Mouse (Mus musculus) kidney, adult 9 months (tissue): Measurements from ENCODE around the gene Acap2.

Experiments used
- DNase-seq: peaks from one replicate; pipeline ENCODE4 v3.0.0; 2022

Acap2 gene

DNA sequence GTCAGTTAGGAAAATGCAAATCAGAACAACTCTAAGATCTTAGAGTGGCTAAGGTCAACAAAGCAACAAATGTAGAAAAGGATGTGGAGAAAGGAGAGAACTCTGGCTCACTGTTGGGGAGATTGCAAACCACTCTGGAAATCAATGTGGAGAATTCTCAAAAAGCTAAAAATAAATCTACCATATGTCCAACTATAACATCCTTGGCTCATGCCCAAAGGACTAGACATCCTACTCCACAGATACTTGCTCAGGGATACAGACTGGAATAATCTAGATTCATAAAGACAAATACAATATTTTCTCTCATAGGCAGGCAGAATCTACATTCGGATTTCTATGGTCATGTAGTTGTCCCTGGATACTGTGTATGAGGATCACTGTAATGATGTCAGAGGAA, 3.2 kb upstream of the Acap2 start:
- no peak for DNase-seq

DNA sequence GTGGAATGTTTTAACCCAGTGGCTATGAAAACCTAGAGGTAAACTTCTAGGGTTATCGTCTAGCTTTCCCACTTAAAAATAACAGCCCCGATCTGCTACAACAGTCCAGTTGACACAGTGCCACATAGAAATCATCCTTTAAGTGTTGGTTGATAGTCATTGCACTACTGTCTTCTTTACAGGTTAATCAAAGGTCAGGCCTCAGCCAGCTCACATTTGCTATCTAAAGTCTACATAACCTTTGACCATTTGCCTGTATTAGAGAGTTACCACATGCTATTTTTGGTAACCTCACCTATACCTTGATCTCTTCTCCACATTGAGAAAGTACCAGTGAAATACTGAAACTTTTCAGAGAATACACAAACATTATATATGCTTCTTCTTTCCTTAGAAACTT, 659 bp upstream of the Acap2 start:
- DNase-seq: peak; percentile 12

- DNase-seq: peak; percentile 61
Measured at GRCm38 (mm10) chr16:31199926-31200789, 887 bp downstream of the Acap2 start.

GRCm38 (mm10) chr16:31199591-31199925, 1.5 kb downstream of the Acap2 start:
- DNase-seq: peak; percentile 45

DNA sequence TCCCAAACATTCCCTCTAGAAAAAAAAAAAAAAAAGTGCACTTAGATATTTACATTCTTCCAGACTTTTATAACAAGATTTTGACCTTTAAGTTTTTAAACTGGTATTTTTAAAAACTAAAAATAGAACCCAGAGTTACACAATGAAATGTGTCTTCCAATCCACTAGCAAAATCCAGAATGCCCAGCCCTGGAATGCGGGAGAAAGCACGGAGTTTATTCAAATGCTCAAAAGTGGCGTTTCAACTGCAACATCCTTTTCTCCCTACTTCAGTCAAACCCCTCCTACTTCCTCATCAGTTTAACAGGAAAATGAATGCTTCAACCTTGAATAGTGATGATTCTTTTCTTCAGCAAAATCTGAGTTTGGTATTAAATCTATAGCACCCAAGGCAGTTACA, 4.1 kb downstream of the Acap2 start:
- DNase-seq: no peak

DNA sequence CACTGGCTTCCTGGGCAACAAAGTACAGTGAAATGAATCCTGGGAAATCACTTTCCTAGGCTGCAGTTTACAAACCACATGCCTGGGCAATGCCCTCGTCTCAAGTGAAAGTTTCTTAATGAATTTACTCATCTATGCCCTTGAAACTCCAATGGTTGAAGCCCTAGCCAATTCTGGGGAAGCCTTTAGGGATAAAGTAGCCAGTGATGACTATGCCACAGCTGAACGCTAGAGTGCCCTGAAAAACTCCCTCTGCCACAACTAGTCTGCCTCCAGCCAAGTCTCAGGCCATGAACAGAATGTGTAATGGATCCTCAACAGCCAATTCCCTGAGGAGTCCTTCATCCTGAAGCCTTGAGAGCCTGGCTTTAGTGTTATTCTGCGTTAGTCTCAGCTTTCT, 8.5 kb downstream of the Acap2 start:
- no peak for DNase-seq

- DNase-seq: no peak
Measured at GRCm38 (mm10) chr16:31191818-31192217, 9.2 kb downstream of the Acap2 start.

- DNase-seq: no peak
Measured at GRCm38 (mm10) chr16:31190426-31190825, 10.6 kb downstream of the Acap2 start.

GRCm38 (mm10) chr16:31189291-31189690, 11.8 kb downstream of the Acap2 start:
- no peak for DNase-seq

GRCm38 (mm10) chr16:31188799-31189198, 12.2 kb downstream of the Acap2 start:
- no peak for DNase-seq

GRCm38 (mm10) chr16:31188270-31188669, 12.8 kb downstream of the Acap2 start:
- no peak for DNase-seq

DNA sequence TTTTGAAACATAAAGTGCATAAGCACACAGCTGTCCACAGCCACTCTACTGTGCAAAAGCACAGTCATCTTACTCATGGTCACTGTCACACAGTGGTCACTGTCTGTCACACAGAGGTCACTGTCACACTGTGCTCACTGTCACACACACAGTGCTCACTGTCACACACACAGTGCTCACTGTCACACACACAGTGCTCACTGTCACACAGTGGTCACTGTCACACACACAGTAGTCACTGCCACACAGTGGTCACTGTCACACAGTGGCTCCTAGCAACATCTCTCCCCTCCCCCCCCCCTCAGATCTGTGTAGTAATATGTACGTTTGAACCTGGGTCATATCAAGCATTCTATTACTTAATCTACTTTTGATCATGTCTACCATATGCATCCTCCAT, 13.9 kb downstream of the Acap2 start:
- no peak for DNase-seq

DNA sequence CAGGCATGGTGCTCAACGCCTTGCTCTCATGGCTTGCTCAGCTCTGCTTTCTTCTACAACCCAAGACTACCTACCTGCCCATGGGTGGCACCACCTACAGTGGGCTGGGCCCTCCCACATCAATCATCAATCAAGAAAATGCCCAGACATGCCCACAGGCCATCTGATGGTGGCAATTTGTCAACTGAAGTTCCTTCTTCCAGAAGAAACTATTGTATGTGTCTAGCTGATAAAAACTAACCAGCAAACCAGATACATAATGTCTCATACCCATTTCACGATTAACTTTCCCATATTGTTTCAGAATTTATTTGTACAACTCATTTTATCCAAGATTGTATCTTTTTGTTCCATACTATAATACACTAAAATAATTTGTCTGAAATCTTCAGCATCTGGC, 15.3 kb downstream of the Acap2 start:
- DNase-seq: no peak

- DNase-seq: no peak
Measured at GRCm38 (mm10) chr16:31184727-31185126, 16.3 kb downstream of the Acap2 start.

- DNase-seq: no peak
Measured at GRCm38 (mm10) chr16:31182576-31182975, 18.5 kb downstream of the Acap2 start.

DNA sequence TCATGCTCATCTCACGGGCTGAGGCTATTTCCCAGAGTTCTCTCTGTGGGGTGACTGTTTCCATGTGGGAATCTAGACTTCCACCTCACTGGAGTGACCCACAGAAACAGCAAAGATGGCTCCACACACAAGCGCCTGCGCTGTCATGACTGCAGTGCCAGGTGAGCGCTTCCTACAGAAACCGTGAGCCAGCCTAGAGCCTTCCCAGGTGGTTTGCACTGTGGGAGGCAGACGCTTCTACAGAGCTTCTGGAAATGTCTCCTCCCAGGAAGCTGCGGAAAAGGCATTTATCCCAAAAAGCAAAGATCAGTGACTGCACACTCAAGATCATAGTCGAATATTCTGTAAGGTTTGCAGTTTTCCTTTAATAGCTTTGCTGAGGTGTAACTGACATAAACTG, 20.2 kb downstream of the Acap2 start:
- no peak for DNase-seq

- no peak for DNase-seq
Measured at GRCm38 (mm10) chr16:31179384-31179783, 21.7 kb downstream of the Acap2 start.

GRCm38 (mm10) chr16:31174880-31175638, 26.0 kb downstream of the Acap2 start:
- no peak for DNase-seq

DNA sequence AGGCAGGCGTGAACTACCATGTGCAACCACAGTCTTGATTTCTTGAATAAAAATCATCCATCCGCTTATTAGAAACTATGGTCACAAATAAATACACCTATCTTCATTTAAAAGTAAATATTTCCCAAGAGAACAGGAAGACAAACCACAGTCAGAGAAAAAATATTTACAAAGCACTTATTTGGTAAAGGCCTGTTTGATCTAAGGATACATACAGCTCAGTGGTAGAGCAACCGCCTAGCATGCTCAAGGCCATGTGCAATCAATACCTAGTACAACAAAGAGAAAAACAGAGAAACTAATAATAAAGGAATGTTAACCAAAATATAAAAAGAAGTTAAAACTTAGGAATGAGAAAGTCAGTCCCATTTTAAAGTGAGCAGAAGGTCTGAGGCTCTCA, 28.8 kb downstream of the Acap2 start:
- no peak for DNase-seq

DNA sequence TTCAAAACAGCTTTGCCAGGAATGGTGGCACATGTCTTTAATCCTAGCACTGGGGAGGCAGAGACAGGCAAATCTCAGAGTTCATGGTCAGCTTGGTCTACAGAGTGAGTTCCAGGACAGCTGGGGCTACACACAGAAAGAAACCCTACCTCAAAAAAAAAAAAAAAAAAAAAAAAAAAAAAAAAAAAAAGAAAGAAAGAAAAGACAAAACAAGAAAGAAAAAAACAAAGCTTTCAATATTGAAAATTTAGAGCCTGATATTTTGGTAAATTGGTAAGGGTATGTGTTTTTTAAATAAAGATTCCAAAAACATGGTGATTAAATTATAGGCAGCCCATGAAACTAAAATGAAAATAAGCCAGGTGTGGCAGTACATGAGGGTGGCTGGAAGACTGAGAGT, 29.6 kb downstream of the Acap2 start:
- DNase-seq: no peak

- no peak for DNase-seq
Measured at GRCm38 (mm10) chr16:31170297-31170696, 30.7 kb downstream of the Acap2 start.

DNA sequence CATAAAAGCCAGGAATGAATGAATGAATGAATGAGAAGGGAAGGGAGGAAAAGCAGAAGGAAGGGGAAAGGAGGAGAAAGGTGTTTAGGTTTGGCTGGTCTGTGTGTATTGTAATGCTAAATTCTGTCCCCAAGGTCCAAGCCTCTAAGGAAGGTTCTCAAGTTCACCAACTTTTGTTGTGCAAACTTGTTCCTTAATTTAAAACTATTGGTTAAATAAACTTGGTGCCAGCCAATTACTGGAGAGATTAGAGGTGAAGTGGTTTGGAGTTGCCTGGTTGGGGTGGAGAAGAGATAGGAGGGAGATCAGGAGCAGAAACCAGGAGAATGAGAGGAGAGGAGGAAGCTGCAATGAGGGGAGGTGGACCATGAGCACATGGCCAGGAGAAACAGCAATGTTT, 31.4 kb downstream of the Acap2 start:
- no peak for DNase-seq

DNA sequence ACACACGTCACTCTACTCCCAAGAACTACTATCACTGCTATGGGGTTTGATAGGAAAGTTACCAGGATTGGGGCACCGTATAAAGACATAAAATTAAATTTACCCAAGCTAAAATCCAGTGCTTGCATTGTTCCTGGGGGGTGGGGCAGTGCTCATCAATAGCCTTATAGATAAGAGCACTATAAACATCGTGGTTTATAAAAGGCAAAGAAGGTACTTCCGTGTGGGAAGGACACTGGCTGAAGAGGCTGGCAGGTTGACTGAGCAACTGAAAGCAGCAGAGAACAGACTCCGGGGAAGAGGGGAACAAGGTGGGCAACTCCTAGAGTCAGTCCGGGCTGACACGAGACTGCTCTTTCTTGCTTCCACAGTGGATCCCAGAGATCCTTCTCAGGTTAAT, 33.1 kb downstream of the Acap2 start:
- DNase-seq: no peak
